Mouse (Mus musculus): ENCODE measurements at regions not wholly inside any gene's neighbourhood (a gene's known extent, or its start where the extent isn't known, plus 50 kb on each side); places are given as distances from the start of the nearest gene placed in this dataset.

DNA sequence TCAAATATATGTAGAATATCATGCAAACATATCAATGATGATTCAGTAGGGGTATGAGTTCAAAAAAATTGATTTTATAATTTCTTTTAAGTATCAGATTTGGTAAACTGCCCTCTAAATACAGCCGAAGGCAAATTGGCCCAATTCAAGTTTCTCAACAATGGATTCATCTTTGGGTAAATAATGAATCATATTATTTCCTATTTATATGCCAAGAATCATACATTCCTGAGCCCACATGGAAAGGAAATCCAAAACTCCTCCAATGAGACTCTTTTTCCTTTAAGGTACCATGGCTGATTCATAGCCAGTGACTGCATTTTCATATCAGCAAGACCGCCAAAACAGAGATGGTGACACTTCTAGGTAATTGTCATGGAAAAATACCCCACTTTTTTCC lies 472.4 kb upstream of the Mpdz start:
- WGBS = 89% methylated on average over 2 of the region's 2 CpGs
- Histone ChIP-seq H3K4me3 (ENCODE audit: low read depth, low read length) (no peak overlapping the region), H3K36me3 (ENCODE audit: control insufficient read depth, insufficient read depth, low read length) (no peaks in the 10 kb centered on the region), H3K4me1 (ENCODE audit: control insufficient read depth, insufficient read depth, low read length) (no peaks in the 10 kb centered on the region), H3K9me3 (ENCODE audit: control insufficient read depth, low read length) (no peaks in the 10 kb centered on the region), H3K27me3 (ENCODE audit: control insufficient read depth, insufficient read depth, low read length) (no peaks in the 10 kb centered on the region), H3K27ac (ENCODE audit: low read depth, low read length) (no peak overlapping the region), H3K4me2 (no peak overlapping the region), H3K9ac (ENCODE audit: low read length) (no peak overlapping the region)
- DNase-seq (ENCODE audit: low spot score, missing footprints) = no peak
- no peak for ATAC-seq (ENCODE audit: low FRiP score)

DNA sequence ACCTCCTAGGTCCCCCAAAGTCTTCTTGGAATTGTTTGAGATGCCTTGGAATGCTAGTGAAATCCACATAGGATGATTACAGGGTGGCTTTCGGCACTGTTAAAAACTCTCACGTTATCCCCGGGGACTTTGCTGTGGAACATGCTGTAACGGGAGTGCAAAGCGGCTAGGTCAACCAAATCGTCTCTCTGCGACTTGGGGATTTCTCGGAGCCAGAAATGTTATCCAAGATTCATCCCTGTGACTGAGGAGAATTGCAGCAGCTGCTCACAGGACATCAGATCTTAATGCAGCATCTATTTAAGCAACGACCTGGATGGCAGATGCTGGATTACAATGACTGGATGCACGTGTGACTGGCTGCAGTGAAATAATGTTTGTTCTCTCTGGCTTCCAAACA lies 470.7 kb upstream of the Mpdz start:
- 73% methylated on average over 10 of the region's 10 CpGs for WGBS
- no peaks in the 10 kb centered on the region for H3K36me3 ChIP-seq (ENCODE audit: control insufficient read depth, insufficient read depth, low read length)
- H3K27ac ChIP-seq (ENCODE audit: low read depth, low read length) = no peak overlapping the region
- H3K4me2 ChIP-seq = no peak overlapping the region
- H3K4me3 ChIP-seq (ENCODE audit: low read depth, low read length) = no peak overlapping the region
- H3K9ac ChIP-seq (ENCODE audit: low read length) = no peak overlapping the region
- no peak for ATAC-seq (ENCODE audit: low FRiP score)
- no peak for DNase-seq (ENCODE audit: low spot score, missing footprints)
- no peaks in the 10 kb centered on the region for H3K9me3 ChIP-seq (ENCODE audit: control insufficient read depth, low read length)
- no peaks in the 10 kb centered on the region for H3K4me1 ChIP-seq (ENCODE audit: control insufficient read depth, insufficient read depth, low read length)
- H3K27me3 ChIP-seq (ENCODE audit: control insufficient read depth, insufficient read depth, low read length) = no peaks in the 10 kb centered on the region

DNA sequence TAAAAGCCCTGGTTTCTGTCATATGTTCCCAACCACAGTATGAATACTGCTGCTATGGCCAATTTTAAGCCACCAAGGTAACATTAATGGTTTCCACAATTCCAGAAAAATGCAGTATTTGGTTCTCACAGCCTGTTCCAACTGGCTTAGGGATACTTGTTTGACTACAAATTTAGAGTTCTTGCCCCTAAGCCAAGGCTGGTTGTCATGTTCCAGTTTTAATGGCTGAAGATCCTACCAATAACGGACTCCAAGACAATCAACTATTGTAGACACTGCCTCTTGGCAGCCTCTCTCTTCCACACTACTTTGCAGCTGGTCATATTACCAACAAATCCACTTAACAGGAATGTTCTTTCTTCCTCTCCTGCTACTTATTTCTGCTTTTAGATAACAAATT lies 470.0 kb upstream of the Mpdz start:
- no peaks in the 10 kb centered on the region for H3K4me1 ChIP-seq (ENCODE audit: control insufficient read depth, insufficient read depth, low read length)
- H3K9ac ChIP-seq (ENCODE audit: low read length) = no peak overlapping the region
- no peak overlapping the region for H3K4me3 ChIP-seq (ENCODE audit: low read depth, low read length)
- DNase-seq (ENCODE audit: low spot score, missing footprints) (no peak), ATAC-seq (ENCODE audit: low FRiP score) (no peak)
- H3K36me3 ChIP-seq (ENCODE audit: control insufficient read depth, insufficient read depth, low read length) = no peaks in the 10 kb centered on the region
- no peaks in the 10 kb centered on the region for H3K27me3 ChIP-seq (ENCODE audit: control insufficient read depth, insufficient read depth, low read length)
- H3K27ac ChIP-seq (ENCODE audit: low read depth, low read length) = no peak overlapping the region
- WGBS = 90% methylated on average over 1 of the region's 1 CpGs
- H3K4me2 ChIP-seq = no peak overlapping the region
- H3K9me3 ChIP-seq (ENCODE audit: control insufficient read depth, low read length) = no peaks in the 10 kb centered on the region

DNA sequence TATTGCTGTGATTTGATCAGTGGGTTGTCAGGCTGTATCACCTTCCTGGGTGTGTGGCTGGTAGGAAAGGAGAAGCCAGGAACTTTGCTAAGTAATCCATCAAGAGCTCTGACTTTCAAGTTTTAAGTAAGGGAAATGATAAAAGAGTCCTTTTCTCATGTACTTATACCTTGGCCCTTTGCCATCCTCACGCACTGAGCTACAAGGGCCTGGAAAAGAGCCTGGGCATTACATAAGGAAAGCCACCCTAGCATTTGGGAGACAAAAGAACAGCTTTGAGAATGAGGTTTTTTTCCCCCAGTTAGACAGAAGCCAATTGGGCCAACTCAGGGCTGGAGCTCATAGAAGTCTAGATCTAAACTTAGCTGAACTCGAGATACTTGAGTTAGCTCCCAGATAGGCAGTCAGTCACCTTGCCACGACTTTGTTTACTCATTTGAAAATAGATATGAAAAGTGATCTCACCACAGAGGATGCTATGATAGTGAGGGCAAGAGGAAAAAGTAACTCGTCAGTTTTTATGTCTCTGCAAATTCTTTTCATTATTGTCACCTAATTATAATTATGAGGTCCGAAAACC lies 457.4 kb upstream of the Mpdz start:
- H3K36me3 ChIP-seq (ENCODE audit: control insufficient read depth, insufficient read depth, low read length) = no peaks in the 10 kb centered on the region
- no peak overlapping the region for H3K4me2 ChIP-seq
- ATAC-seq (ENCODE audit: low FRiP score) (no peak), DNase-seq (ENCODE audit: low spot score, missing footprints) (peak; percentile 14)
- no peaks in the 10 kb centered on the region for H3K9me3 ChIP-seq (ENCODE audit: control insufficient read depth, low read length)
- 92% methylated on average over 5 of the region's 5 CpGs for WGBS
- no peak overlapping the region for H3K9ac ChIP-seq (ENCODE audit: low read length)
- no peaks in the 10 kb centered on the region for H3K27me3 ChIP-seq (ENCODE audit: control insufficient read depth, insufficient read depth, low read length)
- no peak overlapping the region for H3K4me3 ChIP-seq (ENCODE audit: low read depth, low read length)
- no peak overlapping the region for H3K27ac ChIP-seq (ENCODE audit: low read depth, low read length)
- H3K4me1 ChIP-seq (ENCODE audit: control insufficient read depth, insufficient read depth, low read length) = no peaks in the 10 kb centered on the region

DNA sequence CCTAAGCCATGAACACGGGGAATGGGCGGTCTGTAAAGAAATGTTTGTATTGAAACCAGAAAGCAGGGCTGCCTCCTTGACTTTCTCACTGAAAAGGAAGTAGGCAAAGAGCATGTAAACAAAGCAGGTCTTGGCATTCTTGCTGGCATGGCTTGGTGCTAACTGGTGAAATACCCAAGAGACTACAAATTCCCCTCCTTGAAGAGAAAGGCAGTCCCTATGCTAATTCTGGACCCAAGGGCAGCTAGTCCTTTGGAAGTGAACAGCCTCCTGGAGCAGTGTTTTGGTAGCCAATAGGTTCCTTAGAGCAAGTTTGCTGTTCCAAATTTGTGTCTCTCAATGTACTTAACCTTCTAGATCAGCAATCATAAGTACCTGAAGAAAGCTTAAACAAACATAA lies 456.0 kb upstream of the Mpdz start:
- WGBS = 76% methylated on average over 2 of the region's 2 CpGs
- DNase-seq (ENCODE audit: low spot score, missing footprints) = peak; percentile 69
- H3K4me3 ChIP-seq (ENCODE audit: low read depth, low read length) = no peak overlapping the region
- no peaks in the 10 kb centered on the region for H3K4me1 ChIP-seq (ENCODE audit: control insufficient read depth, insufficient read depth, low read length)
- H3K9me3 ChIP-seq (ENCODE audit: control insufficient read depth, low read length) = no peaks in the 10 kb centered on the region
- H3K9ac ChIP-seq (ENCODE audit: low read length) = no peak overlapping the region
- no peaks in the 10 kb centered on the region for H3K27me3 ChIP-seq (ENCODE audit: control insufficient read depth, insufficient read depth, low read length)
- H3K36me3 ChIP-seq (ENCODE audit: control insufficient read depth, insufficient read depth, low read length) = no peaks in the 10 kb centered on the region
- ATAC-seq (ENCODE audit: low FRiP score) = no peak
- no peak overlapping the region for H3K27ac ChIP-seq (ENCODE audit: low read depth, low read length)
- no peak overlapping the region for H3K4me2 ChIP-seq

DNA sequence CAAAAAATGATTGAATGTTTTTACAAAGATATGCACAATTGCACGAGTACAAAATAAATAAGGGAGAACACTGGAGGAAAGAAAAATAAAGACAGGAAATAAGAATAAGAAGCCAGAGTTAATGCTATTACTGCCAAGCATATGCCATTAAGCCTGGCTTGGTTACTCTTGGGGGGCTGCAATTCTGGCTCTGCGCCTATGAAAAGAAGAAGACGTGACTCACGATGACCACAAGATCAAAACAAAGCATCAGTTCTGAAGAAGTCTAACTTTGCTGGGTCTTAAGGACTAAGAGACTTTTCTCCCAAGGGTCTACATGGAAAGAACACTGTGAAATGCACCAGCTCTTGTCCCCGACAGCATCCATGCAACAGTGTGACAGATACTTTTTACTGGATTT lies 454.8 kb upstream of the Mpdz start:
- Histone ChIP-seq H3K27me3 (ENCODE audit: control insufficient read depth, insufficient read depth, low read length) (no peaks in the 10 kb centered on the region), H3K4me1 (ENCODE audit: control insufficient read depth, insufficient read depth, low read length) (no peaks in the 10 kb centered on the region), H3K27ac (ENCODE audit: low read depth, low read length) (no peak overlapping the region), H3K4me2 (no peak overlapping the region), H3K4me3 (ENCODE audit: low read depth, low read length) (no peak overlapping the region), H3K9me3 (ENCODE audit: control insufficient read depth, low read length) (no peaks in the 10 kb centered on the region), H3K36me3 (ENCODE audit: control insufficient read depth, insufficient read depth, low read length) (no peaks in the 10 kb centered on the region), H3K9ac (ENCODE audit: low read length) (no peak overlapping the region)
- ATAC-seq (ENCODE audit: low FRiP score) (no peak), DNase-seq (ENCODE audit: low spot score, missing footprints) (peak; percentile 45)
- 87% methylated on average over 5 of the region's 5 CpGs for WGBS

DNA sequence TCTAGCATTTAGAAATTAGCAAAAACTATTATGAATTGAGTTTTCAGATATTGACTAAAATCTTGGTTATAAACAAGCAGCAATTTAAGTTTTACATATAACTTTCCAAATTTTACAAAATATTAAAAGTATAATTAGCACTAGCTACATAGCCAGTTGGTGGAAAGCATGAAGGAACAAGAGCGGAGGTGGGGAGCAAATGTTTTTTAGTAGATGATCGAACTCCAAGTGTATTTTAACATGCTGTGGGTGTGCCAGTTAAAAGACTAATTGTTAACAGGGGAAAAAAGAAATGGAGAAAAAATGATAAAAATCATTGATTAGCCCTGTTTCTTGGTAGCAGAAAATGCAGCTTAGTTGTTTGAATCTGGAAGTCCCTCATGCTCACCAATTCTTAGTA lies 426.3 kb upstream of the Mpdz start:
- Histone ChIP-seq H3K9ac (ENCODE audit: low read length) (no peak overlapping the region), H3K9me3 (ENCODE audit: control insufficient read depth, low read length) (no peaks in the 10 kb centered on the region), H3K4me2 (no peak overlapping the region), H3K27ac (ENCODE audit: low read depth, low read length) (no peak overlapping the region), H3K36me3 (ENCODE audit: control insufficient read depth, insufficient read depth, low read length) (no peaks in the 10 kb centered on the region), H3K4me3 (ENCODE audit: low read depth, low read length) (no peak overlapping the region), H3K27me3 (ENCODE audit: control insufficient read depth, insufficient read depth, low read length) (no peaks in the 10 kb centered on the region), H3K4me1 (ENCODE audit: control insufficient read depth, insufficient read depth, low read length) (no peaks in the 10 kb centered on the region)
- 96% methylated on average over 2 of the region's 2 CpGs for WGBS
- ATAC-seq (ENCODE audit: low FRiP score) = no peak
- DNase-seq (ENCODE audit: low spot score, missing footprints) = no peak

DNA sequence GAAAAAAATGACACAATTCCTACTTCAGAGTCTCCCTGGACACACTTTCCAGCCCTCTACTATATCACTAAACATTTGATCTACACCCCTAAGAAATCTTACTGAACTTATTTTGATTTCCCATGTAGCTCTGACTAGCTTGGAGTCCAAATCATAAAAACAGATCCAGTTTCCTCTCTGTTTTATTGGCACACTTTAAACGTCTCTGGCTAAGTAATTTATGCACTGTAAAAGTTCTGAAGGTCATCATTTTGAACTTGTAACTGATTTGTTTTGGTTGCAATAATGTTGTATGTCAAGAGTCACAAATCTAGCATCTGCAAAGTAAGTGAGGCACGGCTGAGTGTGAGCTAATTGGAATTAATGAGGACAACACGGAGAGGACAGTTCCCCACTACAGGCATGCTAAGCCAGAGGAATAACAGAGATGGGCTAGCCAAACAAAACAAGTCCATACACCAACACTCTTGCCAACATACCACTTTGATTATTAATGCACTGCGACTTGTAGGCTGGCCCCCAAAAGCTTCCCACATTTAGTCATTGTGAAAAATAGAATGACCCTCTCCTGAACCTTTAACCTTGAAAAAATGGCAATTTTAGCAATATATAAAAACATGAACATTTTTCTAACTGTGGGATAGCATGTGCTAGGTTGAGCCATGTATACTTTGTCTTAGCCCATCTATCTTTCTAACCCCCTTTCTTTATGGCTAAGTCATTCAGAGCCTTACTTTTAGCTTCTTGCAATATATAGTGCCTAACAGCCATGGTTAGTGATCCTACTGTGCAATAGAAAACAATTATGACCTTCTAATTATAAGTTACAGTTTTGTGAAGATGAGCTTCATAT lies 399.3 kb upstream of the Mpdz start:
- WGBS = 79% methylated on average over 4 of the region's 4 CpGs
- DNase-seq (ENCODE audit: low spot score, missing footprints) (no peak), ATAC-seq (ENCODE audit: low FRiP score) (no peak)
- H3K27me3 ChIP-seq (ENCODE audit: control insufficient read depth, insufficient read depth, low read length) = no peaks in the 10 kb centered on the region
- H3K4me2 ChIP-seq = no peak overlapping the region
- H3K9ac ChIP-seq (ENCODE audit: low read length) = no peak overlapping the region
- no peaks in the 10 kb centered on the region for H3K4me1 ChIP-seq (ENCODE audit: control insufficient read depth, insufficient read depth, low read length)
- H3K9me3 ChIP-seq (ENCODE audit: control insufficient read depth, low read length) = no peaks in the 10 kb centered on the region
- no peaks in the 10 kb centered on the region for H3K36me3 ChIP-seq (ENCODE audit: control insufficient read depth, insufficient read depth, low read length)
- no peak overlapping the region for H3K27ac ChIP-seq (ENCODE audit: low read depth, low read length)
- H3K4me3 ChIP-seq (ENCODE audit: low read depth, low read length) = no peak overlapping the region

DNA sequence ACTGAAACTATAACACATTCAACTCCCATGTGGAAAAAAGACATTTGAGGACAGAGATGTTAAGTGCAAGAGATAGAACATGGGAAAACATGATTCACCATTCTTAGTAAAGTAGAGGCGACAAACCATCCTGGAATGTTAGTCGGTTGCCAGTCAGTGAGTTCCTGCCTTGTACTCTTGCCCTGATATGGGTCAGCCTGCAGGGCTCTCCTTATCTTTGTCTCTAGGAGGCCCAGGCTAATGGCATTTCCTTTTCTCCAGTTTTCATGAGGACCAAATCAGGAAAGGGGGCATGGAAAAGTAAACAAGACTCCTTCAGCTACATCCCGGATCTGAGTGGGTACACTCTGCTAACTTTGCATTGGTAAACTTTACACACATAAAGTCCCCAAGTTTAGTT lies 387.4 kb upstream of the Mpdz start:
- Histone ChIP-seq H3K27ac (ENCODE audit: low read depth, low read length) (no peak overlapping the region), H3K4me1 (ENCODE audit: control insufficient read depth, insufficient read depth, low read length) (no peaks in the 10 kb centered on the region), H3K9ac (ENCODE audit: low read length) (no peak overlapping the region), H3K4me2 (no peak overlapping the region), H3K9me3 (ENCODE audit: control insufficient read depth, low read length) (no peaks in the 10 kb centered on the region), H3K36me3 (ENCODE audit: control insufficient read depth, insufficient read depth, low read length) (no peaks in the 10 kb centered on the region), H3K4me3 (ENCODE audit: low read depth, low read length) (no peak overlapping the region), H3K27me3 (ENCODE audit: control insufficient read depth, insufficient read depth, low read length) (no peaks in the 10 kb centered on the region)
- WGBS = 85% methylated on average over 3 of the region's 3 CpGs
- ATAC-seq (ENCODE audit: low FRiP score) = no peak
- no peak for DNase-seq (ENCODE audit: low spot score, missing footprints)
